Comparison of ENCODE assay signal across 19 mouse cellular contexts in the genomic region with DNA sequence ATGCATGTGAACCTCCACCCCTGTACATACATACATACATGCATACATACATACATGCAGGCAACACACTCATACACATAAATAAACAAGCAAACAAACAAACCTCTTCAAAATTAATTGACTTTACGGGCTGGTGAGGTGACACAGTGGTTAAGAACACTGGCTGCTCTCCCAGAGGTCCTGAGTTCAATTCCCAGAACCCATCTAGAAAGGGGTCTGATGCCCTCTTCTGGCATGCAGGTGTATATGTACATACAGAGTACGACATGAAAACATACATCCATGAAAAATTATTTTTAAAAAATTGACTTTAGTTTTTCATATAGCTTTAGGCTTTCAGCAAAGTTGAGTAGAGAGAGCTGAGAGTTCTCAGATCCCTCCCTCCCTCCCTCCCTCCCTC. TPM values are rescaled to one million over a fixed set of nuclear protein-coding genes. Genes with fewer than 3 reads are reported as not detected.
DNase-seq lines count a peak whose midpoint lies in the region; ATAC-seq and TF ChIP-seq lines count a peak whose summit lies in the region.
"Had no signal": no experiment of that assay in that cellular context is flagged by ENCODE, and none has a peak within 500 bp of the region (broad histone marks: within the 10 kb centered on the region; RNA-seq: fewer than 3 reads in every experiment).

No protein-coding gene starts in this region.

- no peaks in the 10 kb centered on the region for H3K27me3 ChIP-seq in hindbrain, postnatal 0 days (ENCODE audit: insufficient read depth, low read length)
- no peaks in the 10 kb centered on the region for H3K27me3 ChIP-seq in hindbrain, embryonic 16.5 days (replicated peaks; ENCODE audit: control insufficient read depth, insufficient read depth, low read length)
- H3K27me3 ChIP-seq in lung, postnatal 0 days (replicated peaks; ENCODE audit: insufficient read depth, low read length) = no peaks in the 10 kb centered on the region
- H3K27me3 ChIP-seq: embryonic facial prominence, embryonic 13.5 days; forebrain, embryonic 13.5 days; intestine, embryonic 15.5 days had no signal

- no peak for DNase-seq in hindbrain, postnatal 0 days (ENCODE audit: low spot score)
- no peak for DNase-seq in lung, postnatal 0 days (ENCODE audit: low spot score)
- DNase-seq in lung, postnatal 36 days = no peak
- peak; percentile 68 for DNase-seq in NIH3T3 (ENCODE audit: low read depth)
- no peak for DNase-seq in left cerebral cortex, postnatal 14 days (ENCODE audit: low spot score in 2 of 2)
- no peak for DNase-seq in neural tube, embryonic 10.5 days (ENCODE audit: extremely low spot score, low spot score)
- DNase-seq: adrenal gland, adult 8-10 months had no signal

- ATAC-seq in hindbrain, postnatal 0 days = no peak
- ATAC-seq in hindbrain, embryonic 16.5 days = no peak
- no peak for ATAC-seq in lung, postnatal 0 days
- ATAC-seq: CD4-positive, CD25-positive, alpha-beta regulatory T cell, adult 4 months; intestine, embryonic 15.5 days had no signal

- H3K4me1 ChIP-seq in hindbrain, postnatal 0 days (ENCODE audit: insufficient read depth, low read length) = no peaks in the 10 kb centered on the region
- H3K4me1 ChIP-seq in hindbrain, embryonic 16.5 days (ENCODE audit: control insufficient read depth, insufficient read depth, low read depth, low read length) = no peaks in the 10 kb centered on the region; the same call in 1 of the 2 replicates
- no peaks in the 10 kb centered on the region for H3K4me1 ChIP-seq in lung, postnatal 0 days (ENCODE audit: insufficient read depth, low read depth, low read length)

- H3K4me2 ChIP-seq in hindbrain, postnatal 0 days (ENCODE audit: low read depth, low read length) = no peak overlapping the region
- H3K4me2 ChIP-seq in hindbrain, embryonic 16.5 days (ENCODE audit: low read length) = no peak overlapping the region
- no peak overlapping the region for H3K4me2 ChIP-seq in lung, postnatal 0 days (replicated peaks; ENCODE audit: low read depth, low read length)
- H3K4me2 ChIP-seq: embryonic facial prominence, embryonic 13.5 days; hindbrain, embryonic 12.5 days; intestine, embryonic 15.5 days had no signal

- H3K36me3 ChIP-seq in hindbrain, postnatal 0 days (ENCODE audit: insufficient read depth, low read length) = no peaks in the 10 kb centered on the region
- H3K36me3 ChIP-seq in hindbrain, embryonic 16.5 days (ENCODE audit: control insufficient read depth, insufficient read depth, low read length) = no peaks in the 10 kb centered on the region
- H3K36me3 ChIP-seq in lung, postnatal 0 days (ENCODE audit: insufficient read depth, low read length) = no peaks in the 10 kb centered on the region
- H3K36me3 ChIP-seq: embryonic facial prominence, embryonic 13.5 days; heart, embryonic 13.5 days; hindbrain, embryonic 12.5 days; intestine, embryonic 15.5 days had no signal

- WGBS in hindbrain, postnatal 0 days = 85% methylated on average over 2 of the region's 2 CpGs
- WGBS in hindbrain, embryonic 16.5 days = 73% methylated on average over 2 of the region's 2 CpGs
- 69% methylated on average over 2 of the region's 2 CpGs for WGBS in lung, postnatal 0 days

- no peak overlapping the region for H3K4me3 ChIP-seq in hindbrain, postnatal 0 days (ENCODE audit: low read length)
- no peak overlapping the region for H3K4me3 ChIP-seq in hindbrain, embryonic 16.5 days (ENCODE audit: low read length)
- no peak overlapping the region for H3K4me3 ChIP-seq in lung, postnatal 0 days (ENCODE audit: low read depth, low read length)
- H3K4me3 ChIP-seq: embryonic facial prominence, embryonic 13.5 days; forebrain, embryonic 13.5 days; heart, embryonic 13.5 days; hindbrain, embryonic 12.5 days; intestine, embryonic 15.5 days had no signal

- H3K27ac ChIP-seq in hindbrain, postnatal 0 days = no peak overlapping the region
- H3K27ac ChIP-seq in hindbrain, embryonic 16.5 days (ENCODE audit: low read depth, low read length) = no peak overlapping the region
- H3K27ac ChIP-seq in lung, postnatal 0 days (ENCODE audit: low read length) = no peak overlapping the region
- H3K27ac ChIP-seq: embryonic facial prominence, embryonic 13.5 days; forebrain, embryonic 13.5 days; gastrocnemius, adult 2 months; heart, embryonic 13.5 days; hindbrain, embryonic 12.5 days; intestine, embryonic 15.5 days had no signal

- intact Hi-C loops in left cerebral cortex, postnatal 14 days (cut with DNase I) = loop anchor here (10.0 kb wide), 1 partner anchor 61 kb away; the partner anchor contains the start of gene Ttyh2

- H3K9me3 ChIP-seq in hindbrain, postnatal 0 days (ENCODE audit: low read length) = no peaks in the 10 kb centered on the region
- H3K9me3 ChIP-seq in hindbrain, embryonic 16.5 days (ENCODE audit: control insufficient read depth, low read length) = no peaks in the 10 kb centered on the region
- H3K9me3 ChIP-seq in lung, postnatal 0 days (ENCODE audit: low read length) = no peaks in the 10 kb centered on the region
- H3K9me3 ChIP-seq: embryonic facial prominence, embryonic 13.5 days; forebrain, embryonic 13.5 days; heart, embryonic 13.5 days; hindbrain, embryonic 12.5 days; intestine, embryonic 15.5 days had no signal

- peak; percentile 17; the same call in 1 of the 2 replicates for TF ChIP-seq CTCF in hindbrain, postnatal 0 days (IDR thresholded peaks at IDR 0.05; ENCODE audit: low read depth)
- peak; percentile 8; the same call in 1 of the 2 replicates for TF ChIP-seq CTCF in lung, postnatal 0 days (IDR thresholded peaks at IDR 0.05)

- no peak for TF ChIP-seq EP300 in lung, postnatal 0 days (IDR thresholded peaks at IDR 0.05)

- no peak overlapping the region for H3K9ac ChIP-seq in hindbrain, postnatal 0 days (replicated peaks; ENCODE audit: low read length)
- H3K9ac ChIP-seq in hindbrain, embryonic 16.5 days (ENCODE audit: low read depth, low read length) = no peak overlapping the region
- H3K9ac ChIP-seq in lung, postnatal 0 days (replicated peaks; ENCODE audit: low read depth) = no peak overlapping the region
- H3K9ac ChIP-seq: embryonic facial prominence, embryonic 13.5 days; forebrain, embryonic 13.5 days; forebrain, postnatal 0 days; heart, embryonic 13.5 days; hindbrain, embryonic 12.5 days; intestine, embryonic 15.5 days had no signal

RNA-seq across cellular contexts. Expression of gene Dnaic2, which starts 8.9 kb away (rescaled TPM):
- total RNA-seq in hindbrain, postnatal 0 days (2014; rRNA removed) = 5.1 and 5.8 TPM in 2 replicates
- polyA plus RNA-seq in hindbrain, postnatal 0 days (2015; fragmentation: Nextera tagmentation; extraction: Ambion mirVana) = 3.1 and 3.2 TPM in 2 replicates
- 2.5 and 3.0 TPM in 2 replicates for polyA plus RNA-seq in hindbrain, embryonic 16.5 days (2015; fragmentation: Nextera tagmentation; extraction: Ambion mirVana)
- polyA plus RNA-seq in lung, postnatal 0 days (2015; fragmentation: Nextera tagmentation; extraction: Ambion mirVana) = 6.4 and 7.3 TPM in 2 replicates
- total RNA-seq in left cerebral cortex, postnatal 14 days (2021) = 1 to 10 TPM in 1 of 2 experiments, under 1 TPM in 1; 0.99 to 1.8 TPM
- total RNA-seq: granulocyte monocyte progenitor cell, adult 5-6 weeks had no signal
- polyA plus RNA-seq: CD4-positive, CD25-positive, alpha-beta regulatory T cell, adult 4 months had no signal

RNA-seq across cellular contexts. Expression of gene Kif19a, which starts 29.1 kb away (rescaled TPM):
- total RNA-seq in hindbrain, postnatal 0 days (2014; rRNA removed) = 7.4 and 13.5 TPM in 2 replicates
- 0.99 and 1.6 TPM in 2 replicates for polyA plus RNA-seq in hindbrain, postnatal 0 days (2015; fragmentation: Nextera tagmentation; extraction: Ambion mirVana)
- 0.55 and 0.69 TPM in 2 replicates for polyA plus RNA-seq in hindbrain, embryonic 16.5 days (2015; fragmentation: Nextera tagmentation; extraction: Ambion mirVana)
- polyA plus RNA-seq in lung, postnatal 0 days (2015; fragmentation: Nextera tagmentation; extraction: Ambion mirVana) = 0.54 and 0.74 TPM in 2 replicates
- total RNA-seq in left cerebral cortex, postnatal 14 days (2021) = 10 to 100 TPM in 1 of 2 experiments, 1 to 10 TPM in 1; 8.8 to 11.2 TPM
- total RNA-seq: granulocyte monocyte progenitor cell, adult 5-6 weeks had no signal
- polyA plus RNA-seq: CD4-positive, CD25-positive, alpha-beta regulatory T cell, adult 4 months had no signal

RNA-seq across cellular contexts. Expression of gene Btbd17, which starts 59.6 kb away (rescaled TPM):
- 84.6 and 94.0 TPM in 2 replicates for total RNA-seq in hindbrain, postnatal 0 days (2014; rRNA removed)
- polyA plus RNA-seq in hindbrain, postnatal 0 days (2015; fragmentation: Nextera tagmentation; extraction: Ambion mirVana) = 30.4 and 31.1 TPM in 2 replicates
- 22.4 and 24.2 TPM in 2 replicates for polyA plus RNA-seq in hindbrain, embryonic 16.5 days (2015; fragmentation: Nextera tagmentation; extraction: Ambion mirVana)
- polyA plus RNA-seq in lung, postnatal 0 days (2015; fragmentation: Nextera tagmentation; extraction: Ambion mirVana) = 0.15 and 0.20 TPM in 2 replicates
- 10 to 100 TPM; 38.4 to 38.6 TPM for total RNA-seq in left cerebral cortex, postnatal 14 days (2021)
- total RNA-seq: adrenal gland, adult 8-10 months; adrenal gland, postnatal 36 days; gastrocnemius, adult 2 months; gastrocnemius, postnatal 25 days had no signal
- polyA plus RNA-seq: CD4-positive, CD25-positive, alpha-beta regulatory T cell, adult 4 months; heart, embryonic 13.5 days had no signal

Comparison
In these comparisons a context has a peak if more than half of its experiments do, and no peak if none do; other contexts are left out.
1. RNA of gene Btbd17, which starts 59.6 kb away (polyA plus RNA-seq): 30.4 to 31.1 TPM in hindbrain, postnatal 0 days and 22.4 to 24.2 TPM in hindbrain, embryonic 16.5 days; 0.15 to 0.20 TPM in lung, postnatal 0 days; every median in the first group is over 10 times any median in the second.